Mouse (Mus musculus) testis, adult 10 weeks (tissue): ENCODE measurements around the gene Olfr196. TPM values are rescaled to one million over a fixed set of nuclear protein-coding genes. Genes with fewer than 3 reads are reported as not detected.

Experiments used
- polyA plus RNA-seq: library from polyadenylated mRNA; stranded (reverse); fragments of 350-450 nt; fragmentation: Illumina TruSeq; extraction: RNeasy Lipid Tissue Mini Kit (QIAGEN cat#74804); gene quantifications from one replicate; pipeline ENCODE4 v1.2.3, GENCODE M21; 2014; ENCODE audit warnings: low read depth, low replicate concordance

Gene Olfr196
- 0.11 TPM for polyA plus RNA-seq

GRCm38 (mm10) chr16:59170354-59170753 is at the start of gene Olfr196:
TSS of gene Olfr196 (minus strand) at chr16:59170454.

GRCm38 (mm10) chr16:59219667-59220066 is 49.4 kb upstream of the Olfr196 start, which contains the start of gene Olfr199:
TSS of gene Olfr199 (minus strand) at chr16:59219767.

GRCm38 (mm10) chr16:59203433-59203832 is 33.2 kb upstream of the Olfr196 start, which contains the start of gene Olfr198:
TSS of gene Olfr198 (minus strand) at chr16:59203533.

GRCm38 (mm10) chr16:59146746-59147145 is 23.5 kb downstream of the Olfr196 start, which contains the start of gene Olfr195:
TSS of gene Olfr195 (plus strand) at chr16:59147046.

GRCm38 (mm10) chr16:59120969-59121368 is 49.3 kb downstream of the Olfr196 start, which contains the start of gene Olfr194:
TSS of gene Olfr194 (minus strand) at chr16:59121069.

Other genes with a start within 250 kb of the Olfr196 start
- 1.5 TPM for gene Olfr181, start 241.7 kb downstream of the Olfr196 start, polyA plus RNA-seq
- 0.92 TPM for gene Olfr180, start 241.1 kb downstream of the Olfr196 start, polyA plus RNA-seq
- gene Olfr183, start 175.1 kb downstream of the Olfr196 start, polyA plus RNA-seq: 1.1 TPM
- gene Olfr186, start 140.2 kb downstream of the Olfr196 start, polyA plus RNA-seq: not detected
- gene Olfr187, start 130.7 kb downstream of the Olfr196 start, polyA plus RNA-seq: not detected
- gene Olfr190, start 92.4 kb downstream of the Olfr196 start, polyA plus RNA-seq: not detected
- gene Olfr191, start 80.6 kb downstream of the Olfr196 start, polyA plus RNA-seq: not detected
- gene Olfr193, start 58.6 kb downstream of the Olfr196 start, polyA plus RNA-seq: not detected
- gene Olfr194, start 49.4 kb downstream of the Olfr196 start, polyA plus RNA-seq: 0.11 TPM
- not detected for gene Olfr195, start 23.4 kb downstream of the Olfr196 start, polyA plus RNA-seq
- gene Olfr198, start 33.1 kb upstream of the Olfr196 start, polyA plus RNA-seq: not detected
- gene Olfr199, start 49.3 kb upstream of the Olfr196 start, polyA plus RNA-seq: 2.1 TPM
- gene Olfr201, start 102.2 kb upstream of the Olfr196 start, polyA plus RNA-seq: not detected
- gene Olfr202, start 116.3 kb upstream of the Olfr196 start, polyA plus RNA-seq: not detected
- not detected for gene Olfr203, start 128.4 kb upstream of the Olfr196 start, polyA plus RNA-seq
- not detected for gene Olfr204, start 147.8 kb upstream of the Olfr196 start, polyA plus RNA-seq
- not detected for gene Olfr205, start 160.7 kb upstream of the Olfr196 start, polyA plus RNA-seq
- 0.20 TPM for gene Olfr206, start 178.8 kb upstream of the Olfr196 start, polyA plus RNA-seq
- not detected for gene Olfr209, start 193.5 kb upstream of the Olfr196 start, polyA plus RNA-seq
- not detected for gene Gabrr3, start 236.9 kb upstream of the Olfr196 start, polyA plus RNA-seq